Mouse (Mus musculus) heart, postnatal 25 days (tissue): ENCODE data around the gene Hmgcs2. TPM values are rescaled to one million over a fixed set of nuclear protein-coding genes. Genes with fewer than 3 reads are reported as not detected.
"Not testable (repeated sequence)": the region's sequence is repeated elsewhere in the genome, so short reads cannot be mapped to it uniquely, and the experiment has no call there.

Experiments used
- DNase-seq: peaks from one replicate; pipeline ENCODE4 v3.0.0; 2022; ENCODE audit warnings: low spot score
- intact Hi-C: fragments of 180-260 bp; cut with DNase I; formaldehyde crosslinking; loops from one replicate; pipeline ENCODE4 v1.15.1; 2025
- total RNA-seq, 2 experiments: library from RNA; stranded (reverse); gene quantifications; 2 replicates each; pipeline ENCODE4 v1.2.3; 2021

The Hmgcs2 gene
- total RNA-seq, 2 experiments from 2014 or later: 12.7 to 14.3 TPM

- intact Hi-C loops: no loop called here
- no peak for DNase-seq
Observed at GRCm38 (mm10) chr3:98335331-98335730, 55.1 kb downstream of the Hmgcs2 start.

- DNase-seq: no peak
- intact Hi-C loops: no loop called here
Observed at GRCm38 (mm10) chr3:98335886-98336285, 55.7 kb downstream of the Hmgcs2 start.

GRCm38 (mm10) chr3:98336661-98337654, 56.7 kb downstream of the Hmgcs2 start:
- intact Hi-C loops: no loop called here
- DNase-seq: no peak

- intact Hi-C loops: no loop called here
- no peak for DNase-seq
Observed at GRCm38 (mm10) chr3:98338584-98339041, 58.4 kb downstream of the Hmgcs2 start.

DNA sequence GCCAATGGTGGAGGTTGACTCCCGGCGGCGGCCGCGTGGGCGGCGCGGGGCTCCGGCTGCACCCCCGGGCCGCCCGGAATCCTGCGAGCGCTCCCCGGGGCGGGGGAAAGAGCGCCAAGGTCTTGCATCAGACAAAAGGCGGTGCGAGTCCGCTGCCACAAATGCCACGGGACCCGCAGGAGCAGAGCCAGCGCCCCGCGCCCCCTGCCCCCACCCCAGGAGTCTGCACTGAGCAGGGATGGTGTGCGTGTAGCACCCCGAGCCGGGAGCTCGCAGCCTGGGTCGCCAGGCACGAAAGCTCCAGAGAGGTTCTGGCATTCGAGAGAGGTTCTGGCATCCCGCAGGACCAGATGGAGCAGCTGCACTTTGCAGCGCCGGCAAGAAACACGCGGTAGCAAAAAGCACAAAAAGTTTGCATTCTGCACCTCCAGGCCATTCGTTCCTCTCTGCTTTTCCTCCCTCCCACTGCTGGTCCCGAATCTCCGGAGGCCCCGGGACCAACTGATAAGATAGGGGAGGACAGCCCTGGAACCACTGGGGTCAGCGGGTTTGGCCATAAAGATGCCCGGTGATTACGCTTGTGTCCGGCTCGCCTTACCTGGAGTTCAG, 59.0 kb downstream of the Hmgcs2 start:
- intact Hi-C loops: no loop called here
- peak; percentile 24 for DNase-seq

DNA sequence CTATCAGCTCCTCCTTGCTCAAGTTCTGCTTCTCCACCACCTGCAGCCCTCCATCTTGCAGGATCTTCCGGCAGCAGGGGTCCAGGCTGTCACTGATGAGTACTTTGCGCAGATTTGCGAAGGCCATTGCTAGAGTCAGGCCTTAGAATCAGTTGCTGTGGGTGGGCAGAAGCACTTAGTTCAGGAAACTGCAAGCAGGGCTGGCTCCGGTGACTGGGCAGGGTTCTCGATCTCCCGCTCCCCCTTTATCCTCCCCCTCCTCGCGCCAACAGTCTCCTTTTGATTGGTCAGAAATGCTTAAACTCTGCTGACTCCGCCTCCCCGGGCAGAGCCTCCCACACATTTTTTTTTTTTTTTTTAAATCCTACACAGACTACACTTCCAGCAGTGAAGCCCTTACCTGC, 59.5 kb downstream of the Hmgcs2 start, which contains the start of gene Phgdh:
Phgdh (minus strand) TSS at position 285 of the 404 bp plus-strand sequence.
- DNase-seq: peak; percentile 26
- intact Hi-C loops: not testable (repeated sequence)

- intact Hi-C loops: no loop called here
- no peak for DNase-seq
Observed at GRCm38 (mm10) chr3:98340818-98341594, 60.8 kb downstream of the Hmgcs2 start.

GRCm38 (mm10) chr3:98343235-98343634, 63.0 kb downstream of the Hmgcs2 start:
- intact Hi-C loops: no loop called here
- DNase-seq: no peak

DNA sequence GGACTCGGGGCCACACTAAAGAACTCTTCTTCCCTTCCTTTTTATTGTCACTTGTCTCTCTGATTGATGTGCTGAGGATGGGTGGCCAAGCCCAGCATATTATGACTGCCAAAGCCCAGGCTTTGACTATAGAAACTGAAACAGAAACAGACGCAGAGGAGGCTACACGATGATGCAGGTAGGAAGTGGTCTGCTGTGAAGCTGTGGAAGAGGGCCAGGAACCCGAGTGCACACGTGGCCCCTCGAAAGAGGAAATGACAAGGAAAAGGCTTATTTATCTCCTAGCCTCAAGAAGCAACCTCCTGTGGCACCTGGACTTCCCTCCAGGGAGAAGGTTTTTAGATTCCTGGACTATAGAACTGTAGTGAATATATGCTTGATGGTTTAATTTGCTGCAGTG, 67.9 kb downstream of the Hmgcs2 start:
- intact Hi-C loops: no loop called here
- no peak for DNase-seq

GRCm38 (mm10) chr3:98348705-98349104, 68.5 kb downstream of the Hmgcs2 start:
- intact Hi-C loops: no loop called here
- DNase-seq: no peak

DNA sequence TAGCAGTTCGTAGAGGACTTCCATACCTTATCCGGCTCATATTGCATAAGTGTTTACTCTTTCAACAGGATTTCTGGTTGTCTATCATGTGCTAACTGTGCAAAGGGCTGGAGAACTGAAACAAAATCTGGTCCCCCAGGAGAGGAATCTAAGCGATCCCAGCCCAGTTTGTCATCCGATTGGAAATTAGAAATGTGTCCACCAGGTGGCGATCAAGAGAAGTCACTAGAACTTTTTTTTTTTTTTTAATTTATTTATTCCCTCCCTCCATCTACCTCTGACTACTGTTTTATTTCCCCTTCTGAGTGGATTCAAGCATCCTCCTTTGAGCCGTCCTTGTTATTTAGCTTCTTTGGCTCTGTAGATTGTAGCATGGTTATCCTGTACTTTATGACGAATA, 73.7 kb downstream of the Hmgcs2 start:
- intact Hi-C loops: no loop called here

GRCm38 (mm10) chr3:98355344-98356025, 75.2 kb downstream of the Hmgcs2 start:
- no peak for DNase-seq
- intact Hi-C loops: no loop called here

More for the DNA sequence above, 73.7 kb downstream of the Hmgcs2 start:
- peak; percentile 4 for DNase-seq

DNA sequence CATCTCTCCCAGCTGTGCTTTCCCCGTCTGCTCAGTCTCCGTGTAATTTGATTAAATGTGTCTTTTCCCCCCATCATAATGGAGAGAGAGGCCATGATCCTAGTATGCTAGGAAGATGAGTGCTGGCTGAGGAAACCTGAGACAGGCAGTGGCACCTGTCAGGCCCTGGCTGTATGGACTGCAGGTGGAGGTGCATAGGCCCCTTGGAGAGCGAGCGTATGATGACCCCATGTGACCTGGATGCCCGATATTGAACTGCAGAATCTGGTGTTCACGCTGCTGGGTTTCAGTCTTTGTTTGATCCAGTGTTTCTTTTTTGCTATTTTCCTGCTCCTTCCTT, 75.8 kb downstream of the Hmgcs2 start:
- DNase-seq: no peak
- intact Hi-C loops: no loop called here

- DNase-seq: no peak
- intact Hi-C loops: no loop called here
Observed at GRCm38 (mm10) chr3:98356632-98357370, 76.6 kb downstream of the Hmgcs2 start.

Other genes with a start within 250 kb of the Hmgcs2 start
- gene Adam30, start 119.8 kb upstream of the Hmgcs2 start, total RNA-seq: not detected
- not detected for gene Reg4, start 58.3 kb upstream of the Hmgcs2 start, total RNA-seq
- gene Phgdh, start 59.6 kb downstream of the Hmgcs2 start, total RNA-seq: 1 to 10 TPM; 2.2 to 3.1 TPM
- 1 to 10 TPM; 5.6 to 6.8 TPM for gene Zfp697, start 102.0 kb downstream of the Hmgcs2 start, total RNA-seq
- gene Gm4450, start 176.7 kb downstream of the Hmgcs2 start, total RNA-seq: not detected
- gene Hsd3b4, start 230.1 kb downstream of the Hmgcs2 start, total RNA-seq: not detected